Mouse (Mus musculus) intestine, embryonic 16.5 days (tissue): Measurements from ENCODE around the gene Pkd2l1. TPM values are rescaled to one million over a fixed set of nuclear protein-coding genes. Genes with fewer than 3 reads are reported as not detected.

Experiments
- ATAC-seq: fragments of 200-750 bp; cut with Nextera tagmentation; 2 replicates; pipeline ENCODE4 v1.8.0; 2017; ENCODE audit warnings: moderate TSS enrichment, moderate library complexity
- H3K27ac ChIP-seq: fragments of 300-500 bp; sonication (generic); 2 replicates; pipeline ENCODE4 v1.5.1; 2014; ENCODE audit warnings: mild to moderate bottlenecking, low read length
- H3K27me3 ChIP-seq: fragments of 300-500 bp; sonication (generic); replicated peaks from 2 replicates; pipeline ENCODE4 v1.6.1; 2014; ENCODE audit warnings: low read length, control low read depth, mixed read lengths; ENCODE audit not compliant: control insufficient read depth, insufficient read depth
- H3K36me3 ChIP-seq: fragments of 300-500 bp; sonication (generic); 2 replicates; pipeline ENCODE4 v1.6.1; 2014; ENCODE audit warnings: low read length, control low read depth; ENCODE audit not compliant: control insufficient read depth, insufficient read depth
- H3K4me1 ChIP-seq: fragments of 300-500 bp; sonication (generic); 2 replicates; pipeline ENCODE4 v1.6.1; 2014; ENCODE audit warnings: low read length, control low read depth, mixed read lengths; ENCODE audit not compliant: control insufficient read depth, insufficient read depth
- H3K4me2 ChIP-seq: fragments of 300-500 bp; sonication (generic); 2 replicates; pipeline ENCODE4 v1.6.1; 2014; ENCODE audit warnings: low read depth, low read length, control low read depth
- H3K4me3 ChIP-seq: fragments of 300-500 bp; sonication (generic); 2 replicates; pipeline ENCODE4 v1.5.1; 2014; ENCODE audit warnings: mild to moderate bottlenecking, low read length
- H3K9ac ChIP-seq: fragments of 300-500 bp; sonication (generic); 2 replicates; pipeline ENCODE4 v1.6.1; 2014; ENCODE audit warnings: low read depth, low read length
- H3K9me3 ChIP-seq: fragments of 300-500 bp; sonication (generic); 2 replicates; pipeline ENCODE4 v1.6.1; 2016; ENCODE audit warnings: low read length, control low read depth; ENCODE audit not compliant: control insufficient read depth
- polyA plus RNA-seq: library from polyadenylated mRNA; unstranded; fragments of >200 nt; fragmentation: Nextera tagmentation; extraction: Ambion mirVana; gene quantifications from 2 replicates; pipeline ENCODE4 v1.2.1, GENCODE M21; 2015

The Pkd2l1 gene
- polyA plus RNA-seq, 1 experiment from 2014 or later: not detected

DNA sequence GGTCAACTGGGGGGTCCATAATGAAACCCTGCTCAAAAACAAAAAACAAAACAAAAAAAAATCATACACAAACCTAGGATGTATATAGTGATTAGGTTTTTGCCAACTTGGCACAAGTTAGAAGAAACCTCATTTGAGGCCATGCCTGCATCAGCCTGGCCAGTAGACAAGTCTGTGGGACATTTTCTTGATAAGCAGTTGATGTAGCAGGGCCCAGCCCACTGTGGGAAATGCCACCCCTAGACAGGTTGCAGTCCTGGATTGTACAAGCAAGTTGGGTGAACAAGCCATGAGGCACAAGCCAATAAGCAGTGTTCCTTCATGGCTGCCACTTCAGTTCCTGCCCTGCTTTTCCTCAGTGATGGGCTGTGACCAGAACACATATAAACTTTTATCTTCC is 91.4 kb downstream of the Pkd2l1 start:
- Histone ChIP-seq H3K9ac (no peak overlapping the region), H3K9me3 (no peaks in the 10 kb centered on the region), H3K4me3 (no peak overlapping the region), H3K27me3 (no peaks in the 10 kb centered on the region), H3K4me2 (no peak overlapping the region), H3K36me3 (peaks cover 7% of the 10 kb centered on the region), H3K4me1 (no peaks in the 10 kb centered on the region), H3K27ac (no peak overlapping the region)
- ATAC-seq: no peak

Other genes with a start within 250 kb of the Pkd2l1 start
- 27.7 and 32.4 TPM in 2 replicates for gene Cpn1, start 205.9 kb downstream of the Pkd2l1 start, polyA plus RNA-seq
- 5.9 and 9.0 TPM in 2 replicates for gene Cyp2c23, start 163.2 kb downstream of the Pkd2l1 start, polyA plus RNA-seq
- 43.9 and 45.3 TPM in 2 replicates for gene Erlin1, start 122.7 kb downstream of the Pkd2l1 start, polyA plus RNA-seq
- gene Chuk, start 85.0 kb downstream of the Pkd2l1 start, polyA plus RNA-seq: 40.0 and 40.2 TPM in 2 replicates
- gene Cwf19l1, start 56.6 kb downstream of the Pkd2l1 start, polyA plus RNA-seq: 27.3 and 28.2 TPM in 2 replicates
- gene Bloc1s2, start 46.0 kb downstream of the Pkd2l1 start, polyA plus RNA-seq: 84.5 and 90.9 TPM in 2 replicates
- 0.12 and 0.27 TPM in 2 replicates for gene Scd3, start 10.8 kb upstream of the Pkd2l1 start, polyA plus RNA-seq
- gene Scd2, start 101.2 kb upstream of the Pkd2l1 start, polyA plus RNA-seq: 452 and 553 TPM in 2 replicates
- gene Scd4, start 140.7 kb upstream of the Pkd2l1 start, polyA plus RNA-seq: 0.09 and 0.22 TPM in 2 replicates
- gene Scd1, start 215.4 kb upstream of the Pkd2l1 start, polyA plus RNA-seq: 5.5 and 5.7 TPM in 2 replicates